Mouse (Mus musculus) ES-CJ7 (cell line): ENCODE data around the gene 4933406M09Rik.
A peak's percentile ranks its signal among the peaks of the same experiment; 100 is the strongest.

ENCODE experiments used
- DNase-seq: peaks from one replicate; pipeline ENCODE4 v3.0.0; 2011; ENCODE audit warnings: low read depth, low spot score

The 4933406M09Rik gene

GRCm38 (mm10) chr1:134385666-134386065 is at the start of gene 4933406M09Rik:
Gene 4933406M09Rik (plus strand): TSS chr1:134385940.
- DNase-seq: peak; percentile 66

- no peak for DNase-seq
These were observed 48.6 kb upstream of the 4933406M09Rik start for GRCm38 (mm10) chr1:134336958-134337710.

- DNase-seq: no peak
These were observed 46.6 kb upstream of the 4933406M09Rik start for GRCm38 (mm10) chr1:134339162-134339561.

GRCm38 (mm10) chr1:134339757-134340619 is 45.8 kb upstream of the 4933406M09Rik start:
- DNase-seq: peak; percentile 89

- DNase-seq: no peak
These were observed 44.0 kb upstream of the 4933406M09Rik start for GRCm38 (mm10) chr1:134341641-134342277.

GRCm38 (mm10) chr1:134342278-134342664 is 43.5 kb upstream of the 4933406M09Rik start:
- no peak for DNase-seq

GRCm38 (mm10) chr1:134342781-134343310 is 42.9 kb upstream of the 4933406M09Rik start:
- DNase-seq: no peak

GRCm38 (mm10) chr1:134343567-134343966 is 42.2 kb upstream of the 4933406M09Rik start:
- DNase-seq: peak; percentile 56

- DNase-seq: peak; percentile 97
These were observed 41.5 kb upstream of the 4933406M09Rik start for GRCm38 (mm10) chr1:134344005-134344950.

- no peak for DNase-seq
These were observed 40.7 kb upstream of the 4933406M09Rik start for GRCm38 (mm10) chr1:134345075-134345474.

GRCm38 (mm10) chr1:134347791-134348190 is 37.9 kb upstream of the 4933406M09Rik start:
- no peak for DNase-seq

- DNase-seq: no peak
These were observed 32.4 kb upstream of the 4933406M09Rik start for GRCm38 (mm10) chr1:134353326-134353725.

GRCm38 (mm10) chr1:134357461-134357860 is 28.3 kb upstream of the 4933406M09Rik start:
- DNase-seq: no peak

- no peak for DNase-seq
These were observed 25.1 kb upstream of the 4933406M09Rik start for GRCm38 (mm10) chr1:134360656-134361055.

GRCm38 (mm10) chr1:134361195-134361856 is 24.4 kb upstream of the 4933406M09Rik start:
- no peak for DNase-seq

- peak; percentile 96 for DNase-seq
These were observed 23.9 kb upstream of the 4933406M09Rik start, which contains the start of gene Tmem183a for GRCm38 (mm10) chr1:134361857-134362212. Gene Tmem183a (minus strand): TSS chr1:134361979.

GRCm38 (mm10) chr1:134363194-134363593 is 22.5 kb upstream of the 4933406M09Rik start:
- DNase-seq: no peak

GRCm38 (mm10) chr1:134365491-134365890 is 20.2 kb upstream of the 4933406M09Rik start:
- DNase-seq: no peak

GRCm38 (mm10) chr1:134368777-134369337 is 16.9 kb upstream of the 4933406M09Rik start:
- DNase-seq: peak; percentile 76

- no peak for DNase-seq
These were observed 11.6 kb upstream of the 4933406M09Rik start for GRCm38 (mm10) chr1:134374124-134374523.
